Mouse (Mus musculus): Measurements from ENCODE around the gene Elmo1.

Gene Elmo1

DNA sequence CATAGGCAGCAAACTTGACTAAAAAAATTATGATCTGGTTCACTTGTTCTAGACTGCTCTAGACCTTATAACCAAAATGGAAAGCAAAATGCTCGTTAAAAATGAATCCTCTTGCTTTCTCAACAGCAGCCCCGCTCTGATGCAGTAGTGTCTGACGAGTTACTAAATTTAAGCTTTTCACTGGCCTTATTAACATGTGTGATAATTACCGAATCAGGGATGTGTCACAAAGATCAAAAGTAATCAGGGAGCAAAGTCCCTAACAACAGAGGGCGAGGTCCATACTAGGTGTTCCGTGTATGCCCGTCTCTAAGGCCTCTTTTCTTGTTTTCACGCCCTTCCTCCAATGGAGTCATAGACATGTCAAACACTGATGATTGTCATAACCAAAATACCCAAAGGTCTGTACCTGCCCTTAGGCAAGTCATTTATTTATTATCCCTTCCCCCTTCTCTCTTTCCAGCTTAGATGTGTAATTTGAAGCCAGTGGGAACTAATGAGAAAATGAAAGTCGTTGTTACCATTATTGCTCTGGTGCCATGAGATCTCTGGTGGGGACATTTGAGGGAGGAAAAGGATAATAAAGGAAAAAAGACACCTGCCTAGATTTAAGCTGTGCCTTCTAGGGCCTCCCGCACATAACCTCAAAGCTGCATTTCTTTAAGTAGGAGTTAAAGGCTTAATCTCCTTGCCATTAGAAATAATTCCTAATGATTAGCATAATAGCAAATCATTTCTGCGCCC lies 316.2 kb downstream of the Elmo1 start:
- no peak for DNase-seq

- DNase-seq = no peak
These were observed 320.1 kb downstream of the Elmo1 start for GRCm38 (mm10) chr13:20410306-20411101.

DNA sequence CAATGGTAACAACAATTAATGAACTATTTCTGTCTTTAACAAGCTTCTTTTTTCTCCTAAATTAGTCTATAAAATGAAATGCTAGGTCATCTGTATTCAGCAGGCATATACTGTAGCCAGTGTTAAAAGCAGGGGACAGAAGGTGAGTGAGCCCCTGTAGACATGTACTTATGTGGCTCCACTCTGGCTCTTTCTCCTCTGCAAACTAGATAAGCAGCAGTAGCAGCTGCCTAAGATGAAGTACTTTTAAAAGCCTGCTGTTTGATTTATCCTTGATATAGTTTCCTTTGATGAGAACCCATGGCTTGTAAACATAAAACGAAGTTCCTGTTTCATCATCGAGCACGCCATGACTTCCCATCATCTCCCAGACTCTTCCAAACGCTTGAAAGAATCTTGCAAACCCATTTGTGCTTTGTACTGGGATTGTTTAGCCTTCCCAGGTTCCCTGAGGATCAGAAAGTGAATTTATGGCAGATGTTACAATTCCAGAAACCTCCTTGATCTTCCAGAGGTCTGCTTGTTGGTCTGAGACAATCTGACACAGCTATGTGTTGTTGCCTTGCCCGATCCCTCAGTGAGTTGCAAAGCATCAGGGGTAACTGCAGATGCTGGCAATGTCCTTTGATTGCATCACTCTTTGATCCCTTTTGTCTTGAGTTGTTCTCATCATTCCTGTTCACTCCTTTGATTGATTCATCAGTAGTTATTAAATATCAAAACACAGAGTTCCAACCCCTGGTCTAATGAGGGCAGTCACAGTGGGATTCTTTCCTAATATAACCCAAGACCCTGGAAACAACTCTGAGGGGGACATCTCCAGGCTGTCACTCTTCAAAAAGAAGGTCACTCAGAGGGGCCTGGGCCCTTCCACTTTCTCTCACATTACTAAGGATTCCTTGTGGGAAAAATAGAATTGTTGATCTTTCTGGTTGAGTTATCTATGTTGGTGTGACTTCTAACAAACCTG lies 326.6 kb downstream of the Elmo1 start:
- DNase-seq = no peak

- no peak for DNase-seq
These were observed 340.6 kb downstream of the Elmo1 start for GRCm38 (mm10) chr13:20430998-20431397.

GRCm38 (mm10) chr13:20433221-20433858 lies 342.9 kb downstream of the Elmo1 start:
- no peak for DNase-seq

- no peak for DNase-seq
These were observed 343.7 kb downstream of the Elmo1 start for GRCm38 (mm10) chr13:20434071-20434470.

DNA sequence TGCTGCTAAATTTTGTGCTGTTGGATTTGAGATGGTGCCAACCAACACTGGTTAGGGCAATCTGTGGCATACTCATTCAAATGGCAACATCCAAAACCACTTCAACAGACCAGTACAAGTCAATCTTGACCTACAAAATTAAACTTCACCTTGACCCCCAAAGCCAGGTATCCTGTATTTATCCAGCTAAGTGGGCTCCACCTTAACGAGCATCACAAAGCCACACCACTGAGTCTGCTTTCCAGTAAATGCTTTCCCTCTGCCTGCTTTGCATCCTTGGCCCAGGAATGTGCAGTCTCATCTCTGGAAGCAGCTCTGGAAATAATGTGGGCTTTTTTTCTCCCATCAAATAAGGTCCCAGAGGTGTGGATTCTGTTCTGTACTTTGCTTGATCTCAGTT lies 349.1 kb downstream of the Elmo1 start:
- DNase-seq = no peak

GRCm38 (mm10) chr13:20450831-20451353 lies 360.5 kb downstream of the Elmo1 start:
- DNase-seq = no peak

DNA sequence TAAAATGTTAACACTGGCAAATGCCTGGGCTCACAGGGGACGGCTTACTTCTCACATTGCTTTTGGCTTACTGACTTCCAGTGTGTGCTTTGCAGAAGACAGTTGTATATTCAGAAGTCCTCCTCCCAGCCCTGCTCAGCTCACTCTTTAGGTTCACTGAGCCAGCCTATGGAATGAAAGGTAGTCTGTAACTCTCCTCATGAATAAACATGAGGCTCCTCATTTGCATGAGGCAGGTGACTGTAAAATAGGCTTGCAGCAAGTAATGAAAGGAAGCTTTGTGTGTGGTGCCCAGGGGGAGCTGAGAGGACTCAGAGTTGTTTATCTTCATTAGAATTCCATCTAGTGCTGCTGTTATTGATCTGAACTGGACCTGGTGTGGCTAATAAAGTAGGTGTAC lies 364.0 kb downstream of the Elmo1 start:
- no peak for DNase-seq

- DNase-seq = peak; percentile 18
These were observed 369.7 kb downstream of the Elmo1 start for GRCm38 (mm10) chr13:20460096-20460495.

- peak; percentile 57 for DNase-seq
These were observed 371.2 kb downstream of the Elmo1 start for GRCm38 (mm10) chr13:20461616-20462015.

- no peak for DNase-seq
These were observed 373.8 kb downstream of the Elmo1 start for GRCm38 (mm10) chr13:20464161-20464560.

DNA sequence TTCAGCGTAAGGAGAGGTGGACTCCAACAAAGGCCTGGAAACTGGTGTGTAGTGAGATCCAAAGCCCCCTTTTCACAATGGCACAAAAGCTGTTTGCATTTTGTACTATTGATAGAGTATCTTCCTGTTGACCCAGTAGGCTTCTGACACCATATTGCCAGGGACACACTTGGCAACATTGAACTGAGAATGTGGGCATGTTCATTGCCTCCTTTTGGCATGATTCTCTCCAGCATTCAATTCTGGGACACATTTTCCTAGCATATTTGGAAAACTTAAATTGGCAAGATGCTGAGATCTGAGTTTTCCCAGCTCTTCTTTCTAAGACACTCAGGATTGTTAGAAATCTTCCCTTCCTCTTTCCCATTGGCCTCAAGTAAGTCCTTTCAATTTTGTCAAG lies 377.0 kb downstream of the Elmo1 start:
- DNase-seq = no peak

DNA sequence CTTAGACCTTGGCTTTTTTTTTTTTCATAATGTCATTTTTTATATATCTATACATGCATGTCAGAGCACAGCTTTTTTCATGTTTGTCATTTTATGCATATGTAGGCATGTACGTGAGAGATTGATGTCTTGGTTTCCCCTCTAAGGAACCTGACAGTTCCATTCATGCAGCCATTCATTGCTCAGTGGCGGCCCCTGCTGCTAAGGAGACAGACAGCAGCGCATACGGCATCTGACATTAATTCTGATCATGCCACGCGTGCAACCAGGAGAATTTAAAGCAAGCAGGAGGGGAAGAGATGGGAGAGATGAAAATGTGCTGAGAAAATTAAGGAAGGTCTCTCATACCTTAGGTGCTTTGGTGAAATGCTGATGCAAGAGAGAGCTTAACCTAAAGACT lies 381.3 kb downstream of the Elmo1 start:
- DNase-seq = peak; percentile 76

GRCm38 (mm10) chr13:20472301-20472831 lies 382.0 kb downstream of the Elmo1 start:
- peak; percentile 40 for DNase-seq

DNA sequence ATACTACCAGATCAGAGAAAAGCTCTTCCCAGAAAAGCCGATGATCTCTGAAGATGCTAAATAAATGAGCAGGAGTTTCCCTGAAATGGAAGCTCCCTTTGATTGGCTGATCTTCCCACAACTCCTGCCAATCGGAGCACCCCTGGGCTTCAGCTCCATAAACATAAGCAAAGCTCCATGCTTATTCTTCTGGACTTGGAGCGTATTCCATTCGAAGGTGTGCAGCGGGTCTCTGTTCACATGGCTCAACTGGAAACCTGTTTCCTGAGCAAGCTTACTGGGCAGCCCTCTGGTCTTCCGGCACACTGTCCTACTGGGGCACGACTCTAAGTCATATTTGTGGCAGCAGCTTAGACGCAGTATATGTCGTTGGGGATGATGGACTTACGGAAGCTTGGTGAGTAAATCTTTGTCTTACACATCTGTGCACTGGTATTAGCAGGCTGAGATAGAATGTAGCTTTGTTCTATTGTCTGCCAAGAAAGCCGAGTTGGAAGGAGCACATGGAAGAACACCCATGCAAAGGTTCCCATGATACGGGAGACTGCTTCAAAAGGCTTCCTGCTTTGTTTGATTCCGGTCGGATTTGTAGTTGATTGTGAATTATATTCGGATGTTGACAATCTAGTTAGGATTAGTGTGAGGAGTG lies 382.6 kb downstream of the Elmo1 start:
- peak; percentile 47 for DNase-seq

DNA sequence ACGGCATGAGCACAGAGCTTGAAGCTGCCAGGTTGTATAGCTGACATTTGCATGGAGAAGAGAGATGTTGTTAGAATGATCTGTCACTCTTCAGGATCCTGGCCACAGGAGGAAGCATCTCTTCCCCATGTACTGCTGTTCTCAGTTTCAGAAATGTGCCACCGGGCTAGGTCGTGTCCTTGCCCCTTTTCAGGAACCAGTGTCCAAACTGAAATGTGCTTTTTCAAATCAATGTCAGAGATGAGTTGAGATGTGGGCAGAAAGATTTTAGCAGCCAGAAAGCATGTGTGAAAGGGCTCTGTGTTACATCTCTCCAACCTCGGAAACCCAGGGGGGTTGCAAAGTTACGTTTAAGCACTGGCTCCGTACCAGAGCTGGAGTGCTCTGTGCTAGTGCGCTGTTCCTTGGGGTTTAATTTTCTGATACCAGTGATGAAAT lies 383.3 kb downstream of the Elmo1 start:
- no peak for DNase-seq

DNA sequence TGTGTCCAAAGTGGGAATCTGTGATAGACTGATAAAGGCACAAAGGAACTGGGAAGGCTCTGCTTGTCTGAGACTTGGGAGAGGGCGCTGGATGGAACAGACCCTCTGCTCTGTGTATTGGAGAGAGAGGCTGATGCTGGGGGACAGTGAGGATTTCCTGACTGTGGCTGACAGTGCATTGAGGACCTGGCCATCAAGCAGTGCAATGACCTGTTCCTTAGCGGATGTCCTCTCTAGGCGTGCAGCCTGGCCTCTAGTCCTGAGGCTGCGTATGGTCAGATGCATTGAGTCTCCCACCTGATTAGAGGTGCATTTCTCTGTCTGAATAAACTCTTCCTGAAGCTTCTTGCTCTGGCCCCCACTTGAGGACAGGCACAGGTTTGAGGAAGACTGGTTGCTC lies 384.2 kb downstream of the Elmo1 start:
- DNase-seq = no peak

DNA sequence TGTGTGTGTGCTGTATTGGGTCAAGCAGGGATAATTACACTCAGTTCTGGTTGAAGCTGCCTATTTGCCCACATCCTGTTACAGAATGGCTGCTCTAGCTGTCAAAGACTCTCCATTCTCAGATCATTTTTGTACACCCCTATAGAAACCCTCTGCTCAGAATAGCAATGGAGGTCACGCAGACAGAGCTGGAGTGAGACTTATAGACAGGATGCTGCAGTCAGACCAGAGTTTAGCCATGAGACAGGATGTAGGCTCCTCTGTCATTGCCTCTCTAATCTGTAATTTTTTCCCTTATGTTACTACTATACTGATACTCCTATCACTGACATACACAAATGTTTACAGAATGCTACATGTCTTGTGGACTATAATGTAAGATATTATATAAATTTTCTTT lies 391.4 kb downstream of the Elmo1 start:
- no peak for DNase-seq

GRCm38 (mm10) chr13:20489110-20489509 lies 398.7 kb downstream of the Elmo1 start:
- DNase-seq = no peak

DNA sequence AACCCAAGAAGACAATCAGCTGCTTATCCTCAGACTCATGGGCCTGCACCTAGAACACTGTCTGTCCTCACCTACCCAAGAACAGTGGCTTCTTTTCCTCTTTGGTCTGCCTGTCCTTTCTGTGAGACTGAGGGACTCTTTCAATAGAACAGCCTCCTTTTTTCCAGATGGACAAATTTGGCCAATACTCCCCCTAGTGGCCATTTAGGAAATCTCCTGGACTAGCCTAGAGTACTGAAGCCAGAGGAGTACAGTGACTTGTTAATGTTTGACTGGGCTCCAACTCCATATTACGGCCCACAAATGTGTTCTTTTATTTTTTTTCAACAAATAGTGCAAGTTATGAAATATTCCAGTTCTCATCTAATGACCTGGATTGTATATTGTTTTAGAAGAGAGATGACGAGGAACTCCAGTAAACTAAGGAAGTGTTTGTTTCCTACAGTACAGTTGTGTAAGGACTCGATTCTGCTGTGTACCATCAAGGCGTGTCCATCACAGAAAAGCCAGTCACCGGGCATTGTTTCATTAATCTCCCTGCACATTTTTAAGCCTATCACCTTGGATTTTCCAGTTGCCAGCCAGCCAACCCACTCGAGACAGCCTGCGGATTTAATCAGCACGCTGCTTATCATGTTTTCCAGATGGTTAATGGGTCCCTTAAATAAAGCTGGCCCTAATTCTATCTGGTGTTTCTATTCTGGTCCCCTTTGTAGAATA lies 399.5 kb downstream of the Elmo1 start:
- DNase-seq = no peak
